Comparison of ENCODE assay signal across 14 mouse cellular contexts in the genomic region with DNA sequence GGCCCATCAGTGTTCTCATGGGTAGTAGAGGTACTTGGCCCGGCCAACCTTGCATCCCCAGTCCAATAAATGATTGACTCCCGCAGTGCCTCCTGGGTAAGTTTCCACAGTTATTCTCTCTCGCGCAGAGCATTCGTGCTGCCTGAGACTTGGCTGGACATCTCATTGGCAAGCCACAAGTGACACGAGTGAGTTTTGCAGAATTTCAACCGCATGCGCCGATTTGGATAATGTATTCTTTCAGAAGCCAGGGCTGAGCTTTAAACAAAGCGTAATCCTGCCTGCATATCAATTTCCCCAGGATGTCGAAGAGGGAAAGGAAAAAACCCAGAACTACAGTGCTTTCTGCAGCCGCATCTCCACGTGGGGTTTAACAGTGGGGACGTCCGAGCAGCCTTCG.
DNase-seq lines count a peak whose midpoint lies in the region; TF ChIP-seq lines count a peak whose summit lies in the region.
"Had no signal": no experiment of that assay in that cellular context is flagged by ENCODE, and none has a peak within 500 bp of the region (broad histone marks: within the 10 kb centered on the region; RNA-seq: fewer than 3 reads in every experiment).

No protein-coding gene starts in this region.

- WGBS in heart, adult 2 months, result 56% methylated on average over 16 of the region's 16 CpGs

- DNase-seq in cerebellum, adult 18-20 months, result peak; percentile 3
- no peak for DNase-seq in cerebellum, postnatal 36 days
- peak in 1 of 2 experiments; percentile 21 for DNase-seq in layer of hippocampus, adult 2 months (ENCODE audit: low spot score in 2 of 2)
- no peak for DNase-seq in layer of hippocampus, adult 9-10 months (ENCODE audit: low spot score)
- peak; percentile 47 to 49 for DNase-seq in right cerebral cortex, postnatal 10 days (ENCODE audit: low spot score in 2 of 2)
- no peak for DNase-seq in right cerebral cortex, adult 18-20 months
- no peak for DNase-seq in urinary bladder, postnatal 36 days (ENCODE audit: low spot score in 2 of 2)
- DNase-seq in heart, adult 2 months, result no peak
- DNase-seq: adrenal gland, postnatal 10 days; gastrocnemius, adult 2 months; heart, postnatal 4 days; kidney, adult 8-10 months; lung, postnatal 14 days had no signal

- intact Hi-C loops in heart, adult 2 months (cut with DNase I), result no loop called here

- no peaks in the 10 kb centered on the region for H3K36me3 ChIP-seq in heart, adult 2 months (ENCODE audit: control insufficient read depth, insufficient read depth, low read length)
- H3K36me3 ChIP-seq: liver, embryonic 12.5 days had no signal

- peak overlapping the region; percentile 15 for H3K4me3 ChIP-seq in layer of hippocampus, adult 2 months
- H3K4me3 ChIP-seq in heart, adult 2 months, result no peak overlapping the region
- H3K4me3 ChIP-seq: gastrocnemius, adult 2 months; liver, embryonic 12.5 days had no signal

- no peak overlapping the region for H3K27ac ChIP-seq in layer of hippocampus, adult 2 months
- H3K27ac ChIP-seq in heart, adult 2 months, result no peak overlapping the region
- H3K27ac ChIP-seq: gastrocnemius, adult 2 months; liver, embryonic 12.5 days had no signal

- no peaks in the 10 kb centered on the region for H3K79me2 ChIP-seq in heart, adult 2 months (replicated peaks; ENCODE audit: control insufficient read depth, insufficient read depth, low read length)

- no peak for TF ChIP-seq POLR2A in heart, adult 2 months (IDR thresholded peaks at IDR 0.05; ENCODE audit: insufficient read depth, low read depth, low read length)

- no peak for TF ChIP-seq EP300 in heart, adult 2 months (IDR thresholded peaks at IDR 0.05; ENCODE audit: insufficient read depth, low read depth, low read length)

- H3K27me3 ChIP-seq in heart, adult 2 months (ENCODE audit: control insufficient read depth, insufficient read depth, low read length), result no peaks in the 10 kb centered on the region; the same call in 1 of the 2 replicates

- H3K9ac ChIP-seq in heart, adult 2 months (ENCODE audit: low read depth, low read length), result no peak overlapping the region
- H3K9ac ChIP-seq: liver, embryonic 12.5 days had no signal

- TF ChIP-seq CTCF in layer of hippocampus, adult 2 months (conservative IDR thresholded peaks at IDR 0.05), result no peak
- TF ChIP-seq CTCF in heart, adult 2 months (IDR thresholded peaks at IDR 0.05), result no peak

- H3K4me1 ChIP-seq in heart, adult 2 months (ENCODE audit: control insufficient read depth, insufficient read depth, low read length), result no peaks in the 10 kb centered on the region
- H3K4me1 ChIP-seq: liver, embryonic 12.5 days had no signal

Comparison
In these comparisons a context has a peak if more than half of its experiments do, and no peak if none do; other contexts are left out.
1. DNase-seq: peak in cerebellum, adult 18-20 months (2 of 2) and right cerebral cortex, postnatal 10 days (2 of 2); none in cerebellum, postnatal 36 days (0 of 2), layer of hippocampus, adult 9-10 months (single experiment), right cerebral cortex, adult 18-20 months (single experiment), urinary bladder, postnatal 36 days (0 of 2) and heart, adult 2 months (0 of 2).